Mouse (Mus musculus) forebrain, embryonic 13.5 days (tissue): ENCODE results near the gene Lrrfip1. TPM values are rescaled to one million over a fixed set of nuclear protein-coding genes. Genes with fewer than 3 reads are reported as not detected.

ENCODE experiments used
- ATAC-seq: fragments of 200-750 bp; cut with Nextera tagmentation; 2 replicates; pipeline ENCODE4 v1.8.0; 2017
- H3K27ac ChIP-seq: fragments of 300-500 bp; sonication (generic); 2 replicates; pipeline ENCODE4 v1.5.1; 2015; ENCODE audit warnings: inconsistent platforms, mild to moderate bottlenecking, moderate library complexity
- H3K27me3 ChIP-seq: fragments of 300-500 bp; sonication (generic); 2 replicates; pipeline ENCODE4 v1.6.1; 2015; ENCODE audit warnings: mild to moderate bottlenecking, inconsistent platforms
- H3K36me3 ChIP-seq: fragments of 300-500 bp; sonication (generic); 2 replicates; pipeline ENCODE4 v1.6.1; 2015; ENCODE audit warnings: mild to moderate bottlenecking, inconsistent platforms; ENCODE audit not compliant: poor library complexity, severe bottlenecking
- H3K4me1 ChIP-seq: fragments of 300-500 bp; sonication (generic); 2 replicates; pipeline ENCODE4 v1.6.1; 2015; ENCODE audit warnings: inconsistent platforms
- H3K4me2 ChIP-seq: fragments of 300-500 bp; sonication (generic); 2 replicates; pipeline ENCODE4 v1.6.1; 2015; ENCODE audit warnings: inconsistent platforms, mild to moderate bottlenecking, moderate library complexity
- H3K4me3 ChIP-seq: fragments of 300-500 bp; sonication (generic); 2 replicates; pipeline ENCODE4 v1.5.1; 2015; ENCODE audit warnings: mild to moderate bottlenecking, inconsistent platforms
- H3K9ac ChIP-seq: fragments of 300-500 bp; sonication (generic); 2 replicates; pipeline ENCODE4 v1.6.1; 2015; ENCODE audit warnings: mild to moderate bottlenecking, inconsistent platforms
- H3K9me3 ChIP-seq: fragments of 300-500 bp; sonication (generic); replicated peaks from 2 replicates; pipeline ENCODE4 v1.6.1; 2016; ENCODE audit warnings: inconsistent platforms
- WGBS: fragments of 180-500 bp; shearing (Covaris S2); methylation state at CpG from one replicate; pipeline ENCODE4 v1.1.7; 2015; 5-methylcytosine and 5-hydroxymethylcytosine counted together
- polyA plus RNA-seq: library from polyadenylated mRNA; unstranded; fragments of >200 nt; fragmentation: Nextera tagmentation; extraction: Ambion mirVana; gene quantifications from 2 replicates; pipeline ENCODE4 v1.2.1, GENCODE M21; 2015

The Lrrfip1 gene
- polyA plus RNA-seq, 1 experiment from 2014 or later, result 22.1 TPM

GRCm38 (mm10) chr1:91080423-91080749 lies 81.8 kb downstream of the Lrrfip1 start:
- no peaks in the 10 kb centered on the region for H3K27me3 ChIP-seq
- WGBS, result 94% methylated on average over 7 of the region's 7 CpGs
- H3K4me2 ChIP-seq, result no peak overlapping the region
- no peak overlapping the region for H3K27ac ChIP-seq
- ATAC-seq, result no peak
- H3K4me1 ChIP-seq, result no peaks in the 10 kb centered on the region
- no peaks in the 10 kb centered on the region for H3K36me3 ChIP-seq
- no peaks in the 10 kb centered on the region for H3K9me3 ChIP-seq
- H3K9ac ChIP-seq, result no peak overlapping the region
- no peak overlapping the region for H3K4me3 ChIP-seq

GRCm38 (mm10) chr1:91084374-91084773 lies 85.8 kb downstream of the Lrrfip1 start:
- Histone ChIP-seq H3K4me2 (no peak overlapping the region), H3K4me1 (peaks cover 6% of the 10 kb centered on the region; the same call in 1 of the 2 replicates), H3K9me3 (no peaks in the 10 kb centered on the region), H3K27me3 (no peaks in the 10 kb centered on the region), H3K36me3 (no peaks in the 10 kb centered on the region), H3K27ac (no peak overlapping the region), H3K9ac (no peak overlapping the region), H3K4me3 (no peak overlapping the region)
- WGBS, result 94% methylated on average over 8 of the region's 8 CpGs
- ATAC-seq, result no peak

- no peaks in the 10 kb centered on the region for H3K36me3 ChIP-seq
- H3K27me3 ChIP-seq, result no peaks in the 10 kb centered on the region
- peaks cover 6% of the 10 kb centered on the region; the same call in 1 of the 2 replicates for H3K4me1 ChIP-seq
- H3K9me3 ChIP-seq, result no peaks in the 10 kb centered on the region
- 77% methylated on average over 10 of the region's 10 CpGs for WGBS
- no peak overlapping the region for H3K4me2 ChIP-seq
- H3K4me3 ChIP-seq, result no peak overlapping the region
- no peak overlapping the region for H3K9ac ChIP-seq
- no peak overlapping the region for H3K27ac ChIP-seq
- no peak for ATAC-seq
Measured at GRCm38 (mm10) chr1:91085009-91085408, 86.5 kb downstream of the Lrrfip1 start.

GRCm38 (mm10) chr1:91085686-91086085 lies 87.1 kb downstream of the Lrrfip1 start:
- no peaks in the 10 kb centered on the region for H3K36me3 ChIP-seq
- H3K27ac ChIP-seq, result no peak overlapping the region
- ATAC-seq, result no peak
- H3K27me3 ChIP-seq, result no peaks in the 10 kb centered on the region
- no peak overlapping the region for H3K4me3 ChIP-seq
- WGBS, result 43% methylated on average over 2 of the region's 2 CpGs
- H3K9ac ChIP-seq, result no peak overlapping the region
- H3K4me2 ChIP-seq, result no peak overlapping the region
- H3K9me3 ChIP-seq, result no peaks in the 10 kb centered on the region
- H3K4me1 ChIP-seq, result peaks cover 6% of the 10 kb centered on the region; the same call in 1 of the 2 replicates

GRCm38 (mm10) chr1:91086325-91086724 lies 87.8 kb downstream of the Lrrfip1 start:
- Histone ChIP-seq H3K4me1 (peaks cover 6% of the 10 kb centered on the region; the same call in 1 of the 2 replicates), H3K27me3 (no peaks in the 10 kb centered on the region), H3K4me2 (no peak overlapping the region), H3K9me3 (no peaks in the 10 kb centered on the region), H3K9ac (no peak overlapping the region), H3K4me3 (no peak overlapping the region), H3K36me3 (no peaks in the 10 kb centered on the region), H3K27ac (no peak overlapping the region)
- ATAC-seq, result no peak
- WGBS, result 42% methylated on average over 3 of the region's 3 CpGs

GRCm38 (mm10) chr1:91086748-91087147 lies 88.2 kb downstream of the Lrrfip1 start:
- Histone ChIP-seq H3K4me1 (peaks cover 6% of the 10 kb centered on the region; the same call in 1 of the 2 replicates), H3K27me3 (no peaks in the 10 kb centered on the region), H3K9ac (no peak overlapping the region), H3K36me3 (no peaks in the 10 kb centered on the region), H3K9me3 (no peaks in the 10 kb centered on the region), H3K4me2 (no peak overlapping the region), H3K4me3 (no peak overlapping the region), H3K27ac (no peak overlapping the region)
- no peak for ATAC-seq
- WGBS, result 82% methylated on average over 5 of the region's 5 CpGs

GRCm38 (mm10) chr1:91088027-91088426 lies 89.5 kb downstream of the Lrrfip1 start:
- Histone ChIP-seq H3K9me3 (no peaks in the 10 kb centered on the region), H3K27ac (no peak overlapping the region), H3K4me1 (peaks cover 6% of the 10 kb centered on the region; the same call in 1 of the 2 replicates), H3K4me3 (no peak overlapping the region), H3K4me2 (no peak overlapping the region), H3K27me3 (no peaks in the 10 kb centered on the region), H3K36me3 (no peaks in the 10 kb centered on the region), H3K9ac (no peak overlapping the region)
- WGBS, result 92% methylated on average over 7 of the region's 7 CpGs
- no peak for ATAC-seq

GRCm38 (mm10) chr1:91088941-91089340 lies 90.4 kb downstream of the Lrrfip1 start:
- H3K4me3 ChIP-seq, result no peak overlapping the region
- peaks cover 6% of the 10 kb centered on the region; the same call in 1 of the 2 replicates for H3K4me1 ChIP-seq
- no peak overlapping the region for H3K4me2 ChIP-seq
- H3K9me3 ChIP-seq, result no peaks in the 10 kb centered on the region
- no peak for ATAC-seq
- no peak overlapping the region for H3K9ac ChIP-seq
- WGBS, result 89% methylated on average over 8 of the region's 8 CpGs
- no peaks in the 10 kb centered on the region for H3K36me3 ChIP-seq
- H3K27me3 ChIP-seq, result no peaks in the 10 kb centered on the region
- H3K27ac ChIP-seq, result no peak overlapping the region

GRCm38 (mm10) chr1:91090456-91090855 lies 91.9 kb downstream of the Lrrfip1 start:
- no peak overlapping the region for H3K4me2 ChIP-seq
- WGBS, result 87% methylated on average over 6 of the region's 6 CpGs
- peaks cover 6% of the 10 kb centered on the region; the same call in 1 of the 2 replicates for H3K4me1 ChIP-seq
- no peak for ATAC-seq
- no peak overlapping the region for H3K4me3 ChIP-seq
- no peaks in the 10 kb centered on the region for H3K9me3 ChIP-seq
- H3K27ac ChIP-seq, result no peak overlapping the region
- no peaks in the 10 kb centered on the region for H3K27me3 ChIP-seq
- H3K9ac ChIP-seq, result no peak overlapping the region
- H3K36me3 ChIP-seq, result no peaks in the 10 kb centered on the region

GRCm38 (mm10) chr1:91092451-91092850 lies 93.9 kb downstream of the Lrrfip1 start:
- Histone ChIP-seq H3K27ac (no peak overlapping the region), H3K4me1 (no peaks in the 10 kb centered on the region), H3K27me3 (no peaks in the 10 kb centered on the region), H3K4me2 (no peak overlapping the region), H3K36me3 (no peaks in the 10 kb centered on the region), H3K4me3 (no peak overlapping the region), H3K9me3 (no peaks in the 10 kb centered on the region), H3K9ac (no peak overlapping the region)
- 84% methylated on average over 6 of the region's 6 CpGs for WGBS
- no peak for ATAC-seq

GRCm38 (mm10) chr1:91093296-91093695 lies 94.8 kb downstream of the Lrrfip1 start:
- Histone ChIP-seq H3K9me3 (no peaks in the 10 kb centered on the region), H3K4me1 (no peaks in the 10 kb centered on the region), H3K9ac (no peak overlapping the region), H3K36me3 (no peaks in the 10 kb centered on the region), H3K27ac (no peak overlapping the region), H3K4me2 (no peak overlapping the region), H3K4me3 (no peak overlapping the region), H3K27me3 (no peaks in the 10 kb centered on the region)
- no peak for ATAC-seq
- WGBS, result 70% methylated on average over 2 of the region's 2 CpGs

GRCm38 (mm10) chr1:91094001-91094400 lies 95.5 kb downstream of the Lrrfip1 start:
- no peak overlapping the region for H3K4me2 ChIP-seq
- no peak overlapping the region for H3K4me3 ChIP-seq
- H3K9me3 ChIP-seq, result no peaks in the 10 kb centered on the region
- no peak for ATAC-seq
- no peak overlapping the region for H3K27ac ChIP-seq
- H3K36me3 ChIP-seq, result no peaks in the 10 kb centered on the region
- H3K27me3 ChIP-seq, result no peaks in the 10 kb centered on the region
- peaks cover 3% of the 10 kb centered on the region; the same call in 1 of the 2 replicates for H3K4me1 ChIP-seq
- H3K9ac ChIP-seq, result no peak overlapping the region
- WGBS, result 88% methylated on average over 5 of the region's 5 CpGs

GRCm38 (mm10) chr1:91095258-91095657 lies 96.7 kb downstream of the Lrrfip1 start:
- ATAC-seq, result no peak
- Histone ChIP-seq H3K9ac (no peak overlapping the region), H3K4me1 (peaks cover 3% of the 10 kb centered on the region; the same call in 1 of the 2 replicates), H3K27me3 (no peaks in the 10 kb centered on the region), H3K27ac (no peak overlapping the region), H3K9me3 (no peaks in the 10 kb centered on the region), H3K4me3 (no peak overlapping the region), H3K36me3 (no peaks in the 10 kb centered on the region), H3K4me2 (no peak overlapping the region)
- 81% methylated on average over 3 of the region's 3 CpGs for WGBS
